Mouse (Mus musculus): ENCODE results near the gene Btbd35f12. TPM values are rescaled to one million over a fixed set of nuclear protein-coding genes. Genes with fewer than 3 reads are reported as not detected.
"Not testable (repeated sequence)": the region's sequence is repeated elsewhere in the genome, so short reads cannot be mapped to it uniquely, and the experiment has no call there.

Gene Btbd35f12
- not detected in 2 replicates for polyA plus RNA-seq (2016; fragmentation: Nextera tagmentation; extraction: Ambion mirVana)

DNA sequence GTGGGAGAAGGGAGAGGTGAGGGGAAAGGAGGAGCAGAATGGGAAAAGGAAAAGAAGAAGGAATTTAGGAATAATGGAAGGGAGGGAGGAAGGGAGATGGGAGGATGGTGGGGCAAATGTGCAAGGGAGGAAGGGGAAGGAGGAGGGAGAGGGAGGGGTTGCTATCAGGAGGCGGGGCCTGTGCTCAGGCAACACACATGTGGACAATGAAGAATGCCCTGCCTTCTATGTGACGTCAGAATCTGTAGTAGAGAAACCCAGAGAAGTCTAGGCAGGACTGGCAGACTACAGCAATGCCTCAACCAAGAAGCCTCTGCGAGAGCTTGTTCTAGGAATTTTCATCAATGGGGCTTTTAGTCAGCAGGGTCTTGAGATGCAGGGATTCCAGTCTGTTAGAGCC lies at the start of gene Btbd35f12:
TSS of gene Btbd35f12 (plus strand) at position 301 of the 400 bp plus-strand sequence.
- H3K27ac ChIP-seq (ENCODE audit: poor library complexity, severe bottlenecking); ATAC-seq (ENCODE audit: insufficient number of reproducible peaks, low FRiP score); H3K9ac ChIP-seq; H3K9me3 ChIP-seq (replicated peaks); H3K27me3 ChIP-seq (replicated peaks); H3K36me3 ChIP-seq; H3K4me2 ChIP-seq; H3K4me1 ChIP-seq (replicated peaks); H3K4me3 ChIP-seq: not testable (repeated sequence)
- no CpG with 5 or more reads among the region's 3 CpGs for WGBS

DNA sequence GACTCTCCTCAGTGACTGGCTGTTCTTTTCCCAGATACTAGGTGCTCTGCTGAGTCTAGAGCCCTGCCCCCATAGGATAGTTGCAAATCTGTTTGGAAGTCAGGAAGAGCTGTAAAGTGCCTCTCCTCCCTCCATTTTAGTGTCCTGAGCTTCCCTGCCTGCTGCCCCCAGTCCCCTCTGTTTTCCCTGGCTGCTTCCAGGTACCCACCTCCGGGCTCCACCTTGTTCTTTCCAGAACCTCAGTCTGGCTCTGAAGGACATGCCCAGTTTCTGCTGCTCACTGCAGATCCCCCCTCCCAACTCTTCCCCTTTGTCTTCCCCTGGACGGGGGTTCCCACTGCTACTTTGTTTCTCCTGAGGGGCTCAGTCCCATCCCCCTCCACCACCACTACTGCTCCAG lies 40.1 kb downstream of the Btbd35f12 start:
- not testable (repeated sequence) for H3K9me3 ChIP-seq (replicated peaks); H3K4me1 ChIP-seq (replicated peaks); H3K9ac ChIP-seq; H3K4me2 ChIP-seq; H3K27me3 ChIP-seq (replicated peaks); ATAC-seq (ENCODE audit: insufficient number of reproducible peaks, low FRiP score); H3K4me3 ChIP-seq; H3K27ac ChIP-seq (ENCODE audit: poor library complexity, severe bottlenecking); H3K36me3 ChIP-seq
- 69% methylated on average over 2 of the region's 2 CpGs for WGBS

Other genes with a start within 250 kb of the Btbd35f12 start
- gene Spin2-ps6, start 78.5 kb upstream of the Btbd35f12 start, polyA plus RNA-seq (2016; fragmentation: Nextera tagmentation; extraction: Ambion mirVana): not detected in 2 replicates

All from heart, embryonic 12.5 days (tissue).